Mouse (Mus musculus) embryonic fibroblast, embryonic 13.5 days (primary cell): Measurements from ENCODE around the gene Olfr798. TPM values are rescaled to one million over a fixed set of nuclear protein-coding genes. Genes with fewer than 3 reads are reported as not detected.

ENCODE experiments used
- H3K27ac ChIP-seq: 2 replicates; pipeline ENCODE4 v1.5.1; 2012; ENCODE audit warnings: low read length, control low read depth, inconsistent platforms; ENCODE audit not compliant: insufficient read depth
- H3K4me1 ChIP-seq: 2 replicates; pipeline ENCODE4 v1.6.1; 2011; ENCODE audit warnings: low read length; ENCODE audit not compliant: control insufficient read depth, insufficient read depth
- H3K4me3 ChIP-seq: 2 replicates; pipeline ENCODE4 v1.5.1; 2011; ENCODE audit warnings: mild to moderate bottlenecking, control low read depth, low read length; ENCODE audit not compliant: insufficient read depth
- CTCF ChIP-seq: IDR thresholded peaks from 2 replicates; pipeline ENCODE4 v1.5.1; 2011; ENCODE audit warnings: mild to moderate bottlenecking, control low read depth, low read length, moderate library complexity, borderline replicate concordance; ENCODE audit not compliant: insufficient read depth
- POLR2A ChIP-seq: IDR thresholded peaks from 2 replicates; pipeline ENCODE4 v1.6.1; 2011; ENCODE audit warnings: low read depth, mild to moderate bottlenecking, control low read depth, low read length, moderate library complexity
- polyA plus RNA-seq: library from polyadenylated mRNA; stranded (reverse); fragments of >200 nt; gene quantifications from 2 replicates; pipeline ENCODE4 v1.2.4, GENCODE M21; 2011; ENCODE audit warnings: low read depth; ENCODE audit not compliant: missing spikeins, insufficient read length

The Olfr798 gene
- not detected in 2 replicates for polyA plus RNA-seq

DNA sequence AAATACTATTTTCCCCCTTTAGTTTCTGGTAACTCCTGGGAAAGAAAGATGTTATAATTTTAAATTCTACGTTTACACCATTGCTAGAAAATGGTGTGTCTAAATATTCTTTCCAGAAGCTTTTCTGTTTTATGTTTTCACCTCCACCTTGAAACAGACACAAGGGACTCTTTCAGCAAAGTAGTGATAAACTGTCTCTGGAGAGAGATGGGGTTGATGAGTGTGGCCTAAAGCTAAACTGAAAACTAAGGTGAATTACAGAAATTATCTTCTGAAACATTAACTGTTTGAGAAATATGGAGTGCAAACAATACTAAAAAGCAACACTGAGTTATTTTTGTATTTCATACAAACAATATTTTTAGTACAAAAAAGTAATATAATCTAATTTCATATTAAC, at the start of gene Olfr798:
Gene Olfr798 (minus strand): TSS at position 101 of the 400 bp plus-strand sequence.
- H3K4me1 ChIP-seq = no peaks in the 10 kb centered on the region
- no peak within 1 kb of the TSS for H3K27ac ChIP-seq
- TF ChIP-seq CTCF (no peak), POLR2A (no peak)
- H3K4me3 ChIP-seq = no peak within 1 kb of the TSS

- Histone ChIP-seq H3K4me1 (no peaks in the 10 kb centered on the region), H3K27ac (no peak within 1 kb of the TSS), H3K4me3 (no peak within 1 kb of the TSS)
- no peak for TF ChIP-seq CTCF
- no peak for TF ChIP-seq POLR2A
Observed at GRCm38 (mm10) chr10:129673765-129674164, 46.0 kb upstream of the Olfr798 start, which contains the start of gene Olfr801. Gene Olfr801 (minus strand): TSS chr10:129673865.

GRCm38 (mm10) chr10:129657394-129657793, 29.7 kb upstream of the Olfr798 start, which contains the start of gene Olfr800:
Gene Olfr800 (plus strand): TSS chr10:129657694.
- no peak for TF ChIP-seq CTCF
- TF ChIP-seq POLR2A = no peak
- Histone ChIP-seq H3K4me1 (no peaks in the 10 kb centered on the region), H3K27ac (no peak within 1 kb of the TSS), H3K4me3 (no peak within 1 kb of the TSS)

DNA sequence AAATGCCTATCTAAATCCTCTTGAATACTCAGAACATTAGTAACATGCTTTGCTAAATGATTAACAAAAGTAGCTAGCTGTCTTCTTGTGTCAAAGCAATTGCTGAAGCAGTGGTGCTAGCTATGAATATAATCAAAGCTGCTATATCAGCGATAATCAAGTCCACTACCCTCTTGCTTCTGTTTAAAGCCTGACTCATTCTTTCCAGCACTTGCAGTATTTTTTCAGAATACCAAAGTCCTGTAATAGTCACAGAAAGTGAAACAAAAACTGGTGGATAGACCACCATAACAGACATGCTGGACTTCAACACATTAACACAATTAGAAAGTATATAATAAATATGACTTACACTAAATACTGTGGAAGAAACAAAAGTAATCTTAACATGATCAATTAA, 24.0 kb upstream of the Olfr798 start:
- TF ChIP-seq CTCF = no peak
- TF ChIP-seq POLR2A = no peak
- no peaks in the 10 kb centered on the region for H3K4me1 ChIP-seq
- H3K27ac ChIP-seq = no peak overlapping the region
- no peak overlapping the region for H3K4me3 ChIP-seq

GRCm38 (mm10) chr10:129637184-129637583, 9.4 kb upstream of the Olfr798 start, which contains the start of gene Olfr799:
Gene Olfr799 (plus strand): TSS chr10:129637484.
- TF ChIP-seq POLR2A (no peak), CTCF (no peak)
- H3K27ac ChIP-seq = no peak within 1 kb of the TSS
- H3K4me1 ChIP-seq = no peaks in the 10 kb centered on the region
- no peak within 1 kb of the TSS for H3K4me3 ChIP-seq

- H3K4me1 ChIP-seq = no peaks in the 10 kb centered on the region
- TF ChIP-seq CTCF (no peak), POLR2A (no peak)
- H3K4me3 ChIP-seq = no peak overlapping the region
- H3K27ac ChIP-seq = no peak overlapping the region
Observed at GRCm38 (mm10) chr10:129623251-129623650, 4.5 kb downstream of the Olfr798 start.

DNA sequence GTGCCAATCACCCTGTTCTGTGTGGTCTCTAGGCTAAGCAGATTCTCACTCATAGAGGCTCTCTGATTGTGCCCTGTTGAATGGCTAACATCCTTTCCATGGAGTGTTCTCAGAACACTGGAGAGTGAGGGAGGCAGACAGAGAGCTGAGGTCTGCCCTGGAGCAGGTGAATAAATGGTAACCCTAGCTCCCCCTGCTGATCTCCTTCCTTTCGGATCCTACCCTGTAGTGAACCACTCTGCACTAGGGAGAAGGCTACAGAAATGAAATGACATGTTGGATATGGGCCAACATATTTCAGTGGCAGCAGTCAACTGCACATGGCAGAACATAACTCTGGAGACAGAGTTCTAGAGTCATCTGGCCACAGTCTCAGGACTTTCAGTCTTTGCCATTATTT, 6.0 kb downstream of the Olfr798 start:
- no peak for TF ChIP-seq CTCF
- no peak for TF ChIP-seq POLR2A
- Histone ChIP-seq H3K4me1 (no peaks in the 10 kb centered on the region), H3K4me3 (no peak overlapping the region), H3K27ac (no peak overlapping the region)

GRCm38 (mm10) chr10:129612470-129612869, 15.3 kb downstream of the Olfr798 start, which contains the start of gene Olfr796:
Gene Olfr796 (minus strand): TSS chr10:129612570.
- H3K4me1 ChIP-seq = no peaks in the 10 kb centered on the region
- H3K27ac ChIP-seq = no peak within 1 kb of the TSS
- TF ChIP-seq CTCF = no peak
- TF ChIP-seq POLR2A = no peak
- no peak within 1 kb of the TSS for H3K4me3 ChIP-seq

- no peak overlapping the region for H3K4me3 ChIP-seq
- TF ChIP-seq CTCF (no peak), POLR2A (no peak)
Observed at GRCm38 (mm10) chr10:129577066-129577465, 50.7 kb downstream of the Olfr798 start.

More at GRCm38 (mm10) chr10:129577066-129577465, 50.7 kb downstream of the Olfr798 start:
- no peak overlapping the region for H3K27ac ChIP-seq
- H3K4me1 ChIP-seq = no peaks in the 10 kb centered on the region

Other genes with a start within 250 kb of the Olfr798 start
- not detected in 2 replicates for gene Olfr784, start 243.9 kb downstream of the Olfr798 start, polyA plus RNA-seq
- not detected in 2 replicates for gene Olfr785, start 222.5 kb downstream of the Olfr798 start, polyA plus RNA-seq
- not detected in 2 replicates for gene Olfr786, start 200.6 kb downstream of the Olfr798 start, polyA plus RNA-seq
- gene Olfr787, start 166.1 kb downstream of the Olfr798 start, polyA plus RNA-seq = not detected in 2 replicates
- gene Olfr788, start 156.9 kb downstream of the Olfr798 start, polyA plus RNA-seq = not detected in 2 replicates
- not detected in 2 replicates for gene Olfr789, start 143.2 kb downstream of the Olfr798 start, polyA plus RNA-seq
- gene Olfr790, start 129.4 kb downstream of the Olfr798 start, polyA plus RNA-seq = not detected in 2 replicates
- gene Olfr791, start 106.1 kb downstream of the Olfr798 start, polyA plus RNA-seq = not detected in 2 replicates
- not detected in 2 replicates for gene Olfr792, start 88.8 kb downstream of the Olfr798 start, polyA plus RNA-seq
- gene Olfr794, start 60.3 kb downstream of the Olfr798 start, polyA plus RNA-seq = not detected in 2 replicates
- not detected in 2 replicates for gene Olfr796, start 15.4 kb downstream of the Olfr798 start, polyA plus RNA-seq
- gene Olfr799, start 9.6 kb upstream of the Olfr798 start, polyA plus RNA-seq = not detected in 2 replicates
- gene Olfr800, start 29.8 kb upstream of the Olfr798 start, polyA plus RNA-seq = not detected in 2 replicates
- gene Olfr801, start 45.9 kb upstream of the Olfr798 start, polyA plus RNA-seq = not detected in 2 replicates
- not detected in 2 replicates for gene Olfr802, start 60.2 kb upstream of the Olfr798 start, polyA plus RNA-seq
- not detected in 2 replicates for gene Olfr803, start 66.4 kb upstream of the Olfr798 start, polyA plus RNA-seq
- gene Olfr804, start 75.3 kb upstream of the Olfr798 start, polyA plus RNA-seq = not detected in 2 replicates
- gene Olfr805, start 101.4 kb upstream of the Olfr798 start, polyA plus RNA-seq = not detected in 2 replicates
- gene Olfr806, start 114.0 kb upstream of the Olfr798 start, polyA plus RNA-seq = not detected in 2 replicates
- not detected in 2 replicates for gene Olfr807, start 129.9 kb upstream of the Olfr798 start, polyA plus RNA-seq
- gene Olfr808, start 137.5 kb upstream of the Olfr798 start, polyA plus RNA-seq = not detected in 2 replicates
- not detected in 2 replicates for gene Olfr809, start 146.7 kb upstream of the Olfr798 start, polyA plus RNA-seq
- not detected in 2 replicates for gene Olfr810, start 167.0 kb upstream of the Olfr798 start, polyA plus RNA-seq
- gene Olfr811, start 176.5 kb upstream of the Olfr798 start, polyA plus RNA-seq = not detected in 2 replicates
- gene Olfr812, start 218.2 kb upstream of the Olfr798 start, polyA plus RNA-seq = not detected in 2 replicates
- not detected in 2 replicates for gene Olfr813, start 227.4 kb upstream of the Olfr798 start, polyA plus RNA-seq